Comparison of ENCODE assay signal across 8 mouse cellular contexts in genomic region chr2:45109161-45109950, GRCm38 (mm10). TPM values are rescaled to one million over a fixed set of nuclear protein-coding genes. Genes with fewer than 3 reads are reported as not detected.
A peak's percentile ranks its signal among the peaks of the same experiment; 100 is the strongest.
DNase-seq lines count a peak whose midpoint lies in the region; ATAC-seq and TF ChIP-seq lines count a peak whose summit lies in the region.

No protein-coding gene starts in this region.

- H3K4me2 ChIP-seq in hindbrain, embryonic 12.5 days (replicated peaks) = peak overlapping the region; percentile 80
- peak overlapping the region; percentile 66 for H3K4me2 ChIP-seq in lung, postnatal 0 days (replicated peaks; ENCODE audit: low read depth, low read length)

- TF ChIP-seq CTCF in lung, postnatal 0 days (IDR thresholded peaks at IDR 0.05) = no peak

- no peaks in the 10 kb centered on the region for H3K36me3 ChIP-seq in hindbrain, embryonic 12.5 days
- no peaks in the 10 kb centered on the region for H3K36me3 ChIP-seq in lung, postnatal 0 days (ENCODE audit: insufficient read depth, low read length)
- no peaks in the 10 kb centered on the region; the same call in 1 of the 2 replicates for H3K36me3 ChIP-seq in splenic B cell, adult 2 months (ENCODE audit: control insufficient read depth, insufficient read depth, low read length, poor library complexity, severe bottlenecking)

- H3K9ac ChIP-seq in hindbrain, embryonic 12.5 days = peak overlapping the region; percentile 99
- H3K9ac ChIP-seq in lung, postnatal 0 days (replicated peaks; ENCODE audit: low read depth) = peak overlapping the region; percentile 89

- H3K9me3 ChIP-seq in hindbrain, embryonic 12.5 days (replicated peaks) = no peaks in the 10 kb centered on the region
- H3K9me3 ChIP-seq in lung, postnatal 0 days (ENCODE audit: low read length) = no peaks in the 10 kb centered on the region

- H3K27me3 ChIP-seq in hindbrain, embryonic 12.5 days = no peaks in the 10 kb centered on the region
- no peaks in the 10 kb centered on the region for H3K27me3 ChIP-seq in lung, postnatal 0 days (replicated peaks; ENCODE audit: insufficient read depth, low read length)
- no peaks in the 10 kb centered on the region for H3K27me3 ChIP-seq in splenic B cell, adult 2 months (ENCODE audit: control insufficient read depth, insufficient read depth, low read length, poor library complexity, severe bottlenecking)

- WGBS in hindbrain, embryonic 12.5 days = 1% methylated on average over 51 of the region's 74 CpGs
- WGBS in lung, postnatal 0 days = under 1% methylated on average over 44 of the region's 74 CpGs

- H3K4me1 ChIP-seq in hindbrain, embryonic 12.5 days = peaks cover 38% of the 10 kb centered on the region
- no peaks in the 10 kb centered on the region for H3K4me1 ChIP-seq in lung, postnatal 0 days (ENCODE audit: insufficient read depth, low read depth, low read length)

- no peak for TF ChIP-seq EP300 in lung, postnatal 0 days (IDR thresholded peaks at IDR 0.05)

- DNase-seq in gastrocnemius, adult 18-20 months (ENCODE audit: low spot score) = peak; percentile 42
- DNase-seq in gastrocnemius, adult 8-10 months (ENCODE audit: low spot score in 2 of 2) = no peak
- DNase-seq in MN1 (ENCODE audit: low spot score) = peak; percentile 66
- DNase-seq in lung, postnatal 0 days (ENCODE audit: low spot score) = peak; percentile 66
- DNase-seq in splenic B cell, adult 2 months (ENCODE audit: low read depth, low spot score) = peak; percentile 30
- DNase-seq in right cerebral cortex, postnatal 36 days (ENCODE audit: low spot score in 2 of 2) = no peak

- ATAC-seq in erythroid progenitor cell, adult 5-6 weeks (replicated peaks; ENCODE audit: low FRiP score, poor library complexity, severe bottlenecking) = peak; percentile 38
- ATAC-seq in hindbrain, embryonic 12.5 days (ENCODE audit: low FRiP score) = peak; percentile 23; the same call in 1 of the 2 replicates
- ATAC-seq in lung, postnatal 0 days = peak; percentile 32

- H3K4me3 ChIP-seq in hindbrain, embryonic 12.5 days = peak overlapping the region; percentile 92
- H3K4me3 ChIP-seq in lung, postnatal 0 days (ENCODE audit: low read depth, low read length) = peak overlapping the region; percentile 73

- peak overlapping the region; percentile 98 for H3K27ac ChIP-seq in hindbrain, embryonic 12.5 days
- H3K27ac ChIP-seq in lung, postnatal 0 days (ENCODE audit: low read length) = peak overlapping the region; percentile 95

RNA-seq across cellular contexts. Expression of gene Zeb2, which starts 7.8 kb away (rescaled TPM):
- 10 to 100 TPM; 34.8 to 49.2 TPM for total RNA-seq in gastrocnemius, adult 18-20 months (2021)
- total RNA-seq in gastrocnemius, adult 8-10 months (2022) = 10 to 100 TPM; 24.4 to 42.0 (median 34.1) TPM
- total RNA-seq in erythroid progenitor cell, adult 5-6 weeks (2015; ENCODE audit: low replicate concordance) = 45.8 and 49.9 TPM in 2 replicates
- total RNA-seq in erythroid progenitor cell, adult 5-6 weeks (2017; ENCODE audit: low replicate concordance) = 34.3 and 60.1 TPM in 2 replicates
- 47.3 and 60.5 TPM in 2 replicates for polyA plus RNA-seq in hindbrain, embryonic 12.5 days (2016; fragmentation: Nextera tagmentation; extraction: Ambion mirVana)
- 36.4 and 44.9 TPM in 2 replicates for polyA plus RNA-seq in lung, postnatal 0 days (2015; fragmentation: Nextera tagmentation; extraction: Ambion mirVana)

Comparison
In these comparisons a context has a peak if more than half of its experiments do, and no peak if none do; other contexts are left out.
1. DNase-seq: peak in gastrocnemius, adult 18-20 months (single experiment), MN1 (single experiment), lung, postnatal 0 days (single experiment) and splenic B cell, adult 2 months (single experiment); none in gastrocnemius, adult 8-10 months (0 of 2) and right cerebral cortex, postnatal 36 days (0 of 2).
2. Peak in every context shown above with its lines, with median percentiles within 50 percentile points of each other: ATAC-seq.